Mouse (Mus musculus) spleen, adult 2 months (tissue): ENCODE results near the gene Edem2. TPM values are rescaled to one million over a fixed set of nuclear protein-coding genes. Genes with fewer than 3 reads are reported as not detected.

Experiments
- DNase-seq, 2 experiments: peaks; one replicate each; pipeline versions ENCODE4 v3.0.0 to v3.0.0-alpha.2; 2012 to 2021; ENCODE audit warnings: low spot score in 2 of 2, low read depth in 1 of 2
- H3K27ac ChIP-seq: fragments of 200-500 bp; 2 replicates; pipeline ENCODE4 v1.5.1; 2012; ENCODE audit warnings: low read length, inconsistent platforms; ENCODE audit not compliant: insufficient read depth
- H3K27me3 ChIP-seq: fragments of 200-500 bp; 2 replicates; pipeline ENCODE4 v1.6.1; 2012; ENCODE audit warnings: mild to moderate bottlenecking, moderate library complexity, low read length, inconsistent platforms; ENCODE audit not compliant: control insufficient read depth, insufficient read depth
- H3K36me3 ChIP-seq: fragments of 200-500 bp; 2 replicates; pipeline ENCODE4 v1.6.1; 2012; ENCODE audit warnings: mild to moderate bottlenecking, low read length, inconsistent platforms; ENCODE audit not compliant: control insufficient read depth, insufficient read depth
- H3K4me1 ChIP-seq: fragments of 200-500 bp; 2 replicates; pipeline ENCODE4 v1.6.1; 2011; ENCODE audit warnings: inconsistent platforms; ENCODE audit not compliant: control insufficient read depth, insufficient read depth, insufficient read length
- H3K4me3 ChIP-seq: fragments of 200-500 bp; 2 replicates; pipeline ENCODE4 v1.5.1; 2011; ENCODE audit warnings: mild to moderate bottlenecking, inconsistent platforms; ENCODE audit not compliant: insufficient read depth, insufficient read length; ENCODE audit errors: extremely low read depth
- CTCF ChIP-seq: fragments of 200-500 bp; IDR thresholded peaks from 2 replicates; pipeline ENCODE4 v1.5.1; 2011; ENCODE audit warnings: mild to moderate bottlenecking, inconsistent platforms; ENCODE audit not compliant: insufficient read depth, insufficient read length, insufficient replicate concordance; ENCODE audit errors: extremely low read depth
- POLR2A ChIP-seq: fragments of 200-500 bp; IDR thresholded peaks from 2 replicates; pipeline ENCODE4 v1.6.1; 2011; ENCODE audit warnings: low read depth, low read length, inconsistent platforms
- WGBS: fragments of 180-500 bp; shearing (Covaris S2); methylation state at CpG from one replicate; pipeline ENCODE4 v1.1.7; 2018; 5-methylcytosine and 5-hydroxymethylcytosine counted together
- polyA plus RNA-seq: library from polyadenylated mRNA; depleted of rRNA; stranded (reverse); fragments of >200 nt; gene quantifications from 2 replicates; pipeline ENCODE4 v1.2.3, GENCODE M21; 2012; rRNA removed

Gene Edem2
- polyA plus RNA-seq, 1 experiment, result 70.8 TPM

DNA sequence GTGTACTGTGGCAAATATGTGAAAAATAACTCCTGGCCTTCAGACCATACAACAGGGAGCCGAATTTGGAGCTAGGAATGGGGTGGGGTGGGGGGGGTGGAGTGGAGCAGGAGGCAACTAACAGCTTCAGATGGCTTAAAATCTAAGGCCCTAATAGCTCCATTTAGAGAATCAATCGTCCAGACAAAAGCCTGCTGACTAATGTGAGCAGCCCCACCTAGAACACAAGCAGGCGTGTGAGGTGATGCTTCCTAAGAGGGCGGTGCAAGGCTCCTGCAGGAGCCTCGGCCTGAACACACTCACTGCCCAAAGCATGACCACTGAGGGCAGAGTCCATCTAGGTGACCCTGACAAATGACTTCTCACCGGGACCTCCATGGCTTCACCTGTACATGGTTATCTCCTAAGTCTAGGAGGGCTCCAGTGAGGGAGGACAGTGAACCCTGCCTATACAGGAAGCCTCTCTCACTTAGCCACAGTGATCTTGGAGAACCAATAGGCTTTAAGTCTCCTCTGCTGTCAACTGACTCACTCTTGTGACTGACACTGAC, 65.3 kb downstream of the Edem2 start:
- no peak for DNase-seq
- Histone ChIP-seq H3K36me3 (peaks cover 40% of the 10 kb centered on the region), H3K27ac (no peak overlapping the region), H3K27me3 (no peaks in the 10 kb centered on the region), H3K4me1 (no peaks in the 10 kb centered on the region), H3K4me3 (no peak overlapping the region)
- WGBS, result 87% methylated on average over 6 of the region's 6 CpGs
- TF ChIP-seq CTCF (no peak), POLR2A (no peak)

DNA sequence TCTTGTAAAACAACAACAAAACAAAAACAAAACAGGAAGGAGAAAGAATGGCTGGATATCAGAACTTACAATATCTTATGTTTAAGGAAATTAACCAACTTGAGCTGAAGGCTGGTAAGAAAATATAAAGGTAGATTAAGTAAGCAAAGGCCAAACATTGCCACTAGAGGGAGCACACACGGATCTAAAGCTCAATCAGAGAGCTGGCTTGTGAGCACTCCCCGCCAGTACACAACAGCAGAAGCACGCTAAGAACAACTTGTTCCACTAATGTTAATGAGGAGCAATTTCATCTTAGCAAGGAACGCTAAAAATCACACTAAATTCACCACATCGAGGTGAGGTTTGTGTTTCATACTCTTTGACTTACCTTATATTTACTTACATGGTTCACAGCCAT, 66.2 kb downstream of the Edem2 start:
- H3K27me3 ChIP-seq, result no peaks in the 10 kb centered on the region
- no peak overlapping the region for H3K27ac ChIP-seq
- WGBS, result 29% methylated on average over 5 of the region's 5 CpGs
- DNase-seq, result peak; percentile 27 to 31
- TF ChIP-seq POLR2A, result no peak
- peak; percentile 32; the same call in 1 of the 2 replicates for TF ChIP-seq CTCF
- no peaks in the 10 kb centered on the region for H3K4me1 ChIP-seq
- no peak overlapping the region for H3K4me3 ChIP-seq
- peaks cover 43% of the 10 kb centered on the region for H3K36me3 ChIP-seq

DNA sequence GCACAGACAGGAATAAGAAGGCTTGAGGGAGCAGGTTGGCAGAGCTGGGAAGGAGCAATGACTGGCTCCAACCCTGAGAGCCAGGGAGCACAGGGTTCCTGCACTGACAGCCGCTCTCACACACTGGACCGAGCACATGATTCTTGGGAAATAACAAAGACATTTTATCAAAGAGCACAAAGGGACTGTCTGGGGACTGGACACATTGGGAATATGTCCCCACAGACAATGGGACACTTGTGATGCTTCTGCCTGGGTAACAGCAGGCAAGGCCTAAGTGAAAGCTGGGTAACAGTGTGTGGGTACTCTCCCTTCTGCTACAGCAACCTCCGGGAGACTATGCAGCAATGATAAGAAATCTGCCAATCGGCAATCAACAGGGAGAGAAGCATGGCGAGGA, 66.9 kb downstream of the Edem2 start:
- H3K4me1 ChIP-seq, result no peaks in the 10 kb centered on the region
- no peak overlapping the region; the same call in 1 of the 2 replicates for H3K27ac ChIP-seq
- no peak overlapping the region for H3K4me3 ChIP-seq
- peaks cover 44% of the 10 kb centered on the region for H3K36me3 ChIP-seq
- no peaks in the 10 kb centered on the region for H3K27me3 ChIP-seq
- TF ChIP-seq POLR2A (no peak), CTCF (no peak)
- WGBS, result 94% methylated on average over 5 of the region's 5 CpGs
- no peak for DNase-seq

GRCm38 (mm10) chr2:155655759-155656372, 73.4 kb downstream of the Edem2 start:
- Histone ChIP-seq H3K27ac (no peak overlapping the region), H3K36me3 (peaks cover 45% of the 10 kb centered on the region), H3K4me1 (no peaks in the 10 kb centered on the region), H3K4me3 (no peak overlapping the region), H3K27me3 (no peaks in the 10 kb centered on the region)
- DNase-seq, result no peak
- TF ChIP-seq POLR2A (no peak), CTCF (no peak)
- 94% methylated on average over 6 of the region's 6 CpGs for WGBS

DNA sequence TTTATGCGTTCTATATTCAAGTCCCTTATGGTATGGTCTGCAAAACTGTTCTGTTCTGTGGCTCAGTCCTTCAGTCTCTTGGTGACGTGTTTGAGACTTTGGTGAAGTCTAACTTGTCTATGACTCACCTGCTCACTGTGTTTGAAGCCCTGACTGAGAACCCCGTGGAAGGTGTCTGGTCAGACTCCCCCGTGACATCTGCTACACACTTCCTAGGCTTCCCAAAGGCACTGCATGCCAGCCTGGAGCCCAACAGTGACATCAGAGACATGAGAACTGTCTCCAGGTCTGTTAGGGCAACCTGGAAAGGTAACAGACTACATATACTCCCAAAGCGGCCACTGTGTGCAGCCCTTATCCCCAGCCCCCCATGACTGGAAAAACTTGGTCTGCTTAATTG, 76.7 kb downstream of the Edem2 start:
- TF ChIP-seq CTCF (no peak), POLR2A (no peak)
- Histone ChIP-seq H3K4me1 (no peaks in the 10 kb centered on the region), H3K36me3 (peaks cover 52% of the 10 kb centered on the region), H3K27me3 (no peaks in the 10 kb centered on the region), H3K4me3 (no peak overlapping the region), H3K27ac (no peak overlapping the region)
- no peak for DNase-seq
- WGBS, result 94% methylated on average over 5 of the region's 5 CpGs

Other genes starting within 250 kb of the Edem2 start
- 13.1 TPM in 2 replicates for gene Acss2, start 211.5 kb downstream of the Edem2 start, polyA plus RNA-seq
- 8.1 and 9.6 TPM in 2 replicates for gene Ggt7, start 211.2 kb downstream of the Edem2 start, polyA plus RNA-seq
- 9.9 and 11.3 TPM in 2 replicates for gene Gss, start 136.7 kb downstream of the Edem2 start, polyA plus RNA-seq
- 0.04 TPM in 2 replicates for gene Myh7b, start 118.3 kb downstream of the Edem2 start, polyA plus RNA-seq
- gene Trpc4ap, start 37.1 kb downstream of the Edem2 start, polyA plus RNA-seq, result 144 and 162 TPM in 2 replicates
- not detected in 2 replicates for gene Gm17581, start 6.4 kb upstream of the Edem2 start, polyA plus RNA-seq
- 9.0 and 10.5 TPM in 2 replicates for gene Procr, start 21.6 kb upstream of the Edem2 start, polyA plus RNA-seq
- gene Mmp24, start 45.9 kb upstream of the Edem2 start, polyA plus RNA-seq, result 0.01 TPM in 1 of 2 replicates, not detected in the other
- gene BC029722, start 90.0 kb upstream of the Edem2 start, polyA plus RNA-seq, result 31.9 and 43.7 TPM in 2 replicates
- gene Eif6, start 97.5 kb upstream of the Edem2 start, polyA plus RNA-seq, result 77.0 and 90.7 TPM in 2 replicates
- not detected in 2 replicates for gene Fam83c, start 105.4 kb upstream of the Edem2 start, polyA plus RNA-seq
- gene Uqcc1, start 200.8 kb upstream of the Edem2 start, polyA plus RNA-seq, result 8.7 and 12.1 TPM in 2 replicates
- gene Gm15557, start 211.3 kb upstream of the Edem2 start, polyA plus RNA-seq, result not detected in 2 replicates
- gene Gdf5, start 215.9 kb upstream of the Edem2 start, polyA plus RNA-seq, result not detected in 2 replicates
- 13.8 and 16.7 TPM in 2 replicates for gene Cep250, start 227.0 kb upstream of the Edem2 start, polyA plus RNA-seq